Mouse (Mus musculus): ENCODE measurements at regions not wholly inside any gene's neighbourhood (a gene's known extent, or its start where the extent isn't known, plus 50 kb on each side); places are given as distances from the start of the nearest gene placed in this dataset.
"Not testable (repeated sequence)": the region's sequence is repeated elsewhere in the genome, so short reads cannot be mapped to it uniquely, and the experiment has no call there.

- no peak for DNase-seq (ENCODE audit: low spot score in 2 of 2)
Measured at GRCm38 (mm10) chr1:14109190-14109482, 1984.0 kb downstream of the 4930444P10Rik start.

GRCm38 (mm10) chr1:14108450-14109189 is 1984.5 kb downstream of the 4930444P10Rik start:
- no peak for DNase-seq (ENCODE audit: low spot score in 2 of 2)

- not testable (repeated sequence) for DNase-seq (ENCODE audit: low spot score in 2 of 2)
Measured at GRCm38 (mm10) chr1:14105521-14105920, 1987.6 kb downstream of the 4930444P10Rik start.

- no peak for DNase-seq (ENCODE audit: low spot score in 2 of 2)
Measured at GRCm38 (mm10) chr1:14104529-14104928, 1988.6 kb downstream of the 4930444P10Rik start.

DNA sequence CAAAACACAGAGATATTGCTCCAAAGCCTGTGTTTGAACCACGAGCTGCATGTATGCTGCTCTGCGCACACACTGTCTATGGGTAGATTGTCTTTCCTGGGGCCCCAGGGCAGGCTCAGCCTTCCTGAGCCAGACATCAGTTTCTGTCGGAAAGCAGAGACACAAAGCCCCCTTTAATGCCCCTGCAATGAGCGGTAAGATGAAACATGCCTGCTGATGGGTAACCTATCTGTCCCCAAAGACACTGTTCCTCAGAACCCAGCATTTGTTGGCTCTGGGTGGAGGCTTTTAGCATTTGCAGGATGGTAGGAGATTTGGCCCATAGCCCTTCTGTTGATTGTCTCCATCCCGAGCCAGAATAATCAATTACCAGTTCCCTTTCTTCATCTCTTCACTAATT is 1994.1 kb downstream of the 4930444P10Rik start:
- no peak for DNase-seq (ENCODE audit: low spot score in 2 of 2)

- DNase-seq (ENCODE audit: low spot score in 2 of 2), result no peak
Measured at GRCm38 (mm10) chr1:14097567-14098228, 1995.4 kb downstream of the 4930444P10Rik start.

DNA sequence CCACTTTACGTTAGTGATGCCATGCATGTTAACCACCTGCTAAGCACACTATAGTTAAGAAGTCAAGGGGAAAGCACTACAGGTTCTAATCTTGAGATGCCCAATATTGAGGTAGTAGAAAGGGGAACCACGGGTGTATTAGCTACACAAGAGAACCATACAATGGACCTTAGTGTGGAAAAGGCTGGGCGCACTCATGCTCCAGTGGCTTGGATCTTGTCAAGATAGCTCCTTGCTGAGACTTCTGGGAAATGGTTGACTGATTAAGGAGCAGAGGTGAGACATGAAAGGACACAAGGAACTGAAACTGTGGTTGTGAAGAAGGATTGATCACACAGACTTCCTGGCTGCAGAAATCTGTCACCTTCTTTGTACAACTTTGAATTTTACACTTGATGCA is 2028.3 kb downstream of the 4930444P10Rik start:
- DNase-seq (ENCODE audit: low spot score in 2 of 2), result no peak

DNA sequence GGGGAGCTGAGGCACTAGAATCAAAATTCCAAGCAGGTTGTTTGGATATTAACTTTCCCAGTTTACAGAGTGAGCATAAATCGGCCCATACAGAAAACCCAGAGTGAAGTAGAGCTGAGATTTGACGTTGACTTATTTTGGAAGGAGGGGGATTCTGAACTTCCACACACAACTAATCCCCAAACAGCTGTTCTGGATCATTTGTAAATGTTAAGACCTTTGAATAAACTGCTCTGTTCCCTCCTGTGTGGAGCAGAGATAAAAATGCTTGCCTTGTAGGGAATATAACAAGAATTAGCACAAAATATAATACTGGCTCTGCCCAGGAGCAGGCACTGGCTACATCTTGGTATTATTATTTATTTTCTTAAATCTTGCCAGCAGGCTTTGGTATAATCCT is 2057.0 kb downstream of the 4930444P10Rik start:
- DNase-seq (ENCODE audit: low spot score in 2 of 2), result no peak

DNA sequence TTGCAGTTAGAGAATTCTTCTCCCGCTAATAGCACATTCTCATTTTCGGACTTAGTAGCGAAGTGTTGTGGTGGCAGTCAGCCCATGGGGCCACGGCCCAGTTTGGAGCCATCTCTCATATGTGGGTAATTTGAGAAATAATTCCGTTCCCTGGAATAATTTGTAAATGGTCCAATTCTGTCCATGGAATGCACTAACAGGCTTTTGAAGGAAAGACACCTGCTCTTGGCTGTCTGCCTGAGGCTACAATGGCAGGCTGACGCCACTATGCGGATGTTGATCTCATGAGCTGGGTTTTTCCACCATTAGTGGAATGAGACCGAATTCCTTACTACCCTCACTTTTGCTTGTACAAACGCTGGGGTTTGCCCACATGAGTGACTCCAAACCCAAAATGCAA is 2081.6 kb downstream of the 4930444P10Rik start:
- no peak for DNase-seq (ENCODE audit: low spot score in 2 of 2)

- no peak for DNase-seq (ENCODE audit: low spot score in 2 of 2)
Measured at GRCm38 (mm10) chr1:14010789-14011188, 2082.3 kb downstream of the 4930444P10Rik start.

- no peak for DNase-seq (ENCODE audit: low spot score in 2 of 2)
Measured at GRCm38 (mm10) chr1:14002550-14002949, 2090.6 kb downstream of the 4930444P10Rik start.

DNA sequence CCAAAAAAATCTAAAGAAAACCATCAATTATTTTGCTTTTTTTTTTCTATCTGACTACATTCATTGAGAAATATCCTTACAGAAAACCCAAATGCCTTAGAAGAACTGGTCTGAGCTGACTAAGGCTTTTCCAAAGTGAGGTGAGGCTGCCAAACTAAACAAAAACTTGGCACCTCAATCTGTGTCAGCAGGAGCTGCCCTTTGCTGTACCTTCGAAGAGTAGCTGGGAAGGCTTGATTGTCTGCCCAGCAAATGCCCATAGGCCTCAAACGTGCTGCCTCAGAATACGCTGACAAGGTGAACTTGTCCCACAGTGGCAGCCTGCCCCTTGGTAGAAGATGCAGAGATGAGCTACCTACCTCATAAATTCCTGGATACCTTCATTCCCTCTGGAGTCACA is 2091.7 kb downstream of the 4930444P10Rik start:
- DNase-seq (ENCODE audit: low spot score in 2 of 2), result no peak

DNA sequence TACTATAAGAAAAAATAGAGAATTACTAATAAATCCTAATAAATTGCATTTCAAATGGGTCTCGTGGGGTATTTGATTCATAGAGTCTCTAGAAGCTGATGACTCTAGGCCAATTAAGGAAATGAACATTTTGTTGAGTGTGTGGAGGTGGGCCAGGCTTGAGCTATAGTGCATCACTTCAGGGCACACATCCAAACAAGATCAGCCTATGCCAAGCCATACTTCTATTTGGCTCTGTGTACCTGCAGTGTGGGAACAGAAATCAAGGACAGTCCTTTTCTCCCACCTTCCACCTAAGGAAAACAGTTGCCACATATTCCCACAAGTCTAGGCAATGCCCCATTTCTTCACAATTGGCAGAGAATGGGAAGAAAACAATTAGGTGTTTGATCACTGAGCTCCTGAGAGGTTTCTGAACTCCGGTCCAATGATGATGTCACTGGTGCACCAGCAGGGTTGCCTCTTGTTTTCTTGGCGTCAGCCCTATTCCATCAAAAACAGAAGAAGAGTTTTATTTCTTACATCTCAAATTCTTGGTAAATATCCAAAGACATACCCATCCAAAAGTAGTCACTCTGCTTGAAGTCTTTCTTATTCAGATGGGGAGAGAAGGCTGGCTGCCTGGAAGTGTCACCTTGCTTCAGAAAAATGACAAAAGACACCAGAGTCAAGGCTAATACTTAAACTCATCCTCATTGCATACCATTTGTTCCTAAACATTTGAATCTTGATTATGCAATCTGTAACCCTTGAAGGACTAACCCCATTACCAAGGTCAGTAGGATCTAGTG is 2092.3 kb downstream of the 4930444P10Rik start:
- no peak for DNase-seq (ENCODE audit: low spot score in 2 of 2)

DNA sequence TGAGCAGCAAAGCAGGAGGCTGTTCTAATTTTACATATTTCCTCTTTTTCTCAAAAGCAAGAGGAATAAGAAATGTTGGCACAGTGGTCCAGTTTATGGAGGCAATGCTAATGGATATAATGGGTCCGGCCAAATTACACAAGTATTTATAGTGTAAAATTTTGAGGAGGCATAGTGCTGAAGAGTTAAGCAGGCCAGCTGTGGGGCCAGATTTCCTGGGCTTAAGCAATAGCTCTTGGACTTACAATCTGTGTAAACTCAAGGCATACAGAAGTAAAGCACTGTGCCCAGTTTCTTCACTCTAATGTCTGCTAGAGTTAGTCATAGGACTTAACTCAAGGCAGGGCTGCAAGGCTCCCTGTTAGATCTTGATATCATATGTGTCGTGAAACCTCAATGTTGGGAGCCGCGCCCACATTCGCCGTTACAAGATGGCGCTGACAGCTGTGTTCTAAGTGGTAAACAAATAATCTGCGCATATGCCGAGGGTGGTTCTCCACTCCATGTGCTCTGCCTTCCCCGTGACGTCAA is 2094.9 kb downstream of the 4930444P10Rik start:
- DNase-seq (ENCODE audit: low spot score in 2 of 2), result no peak

GRCm38 (mm10) chr1:13993825-13994509 is 2099.2 kb downstream of the 4930444P10Rik start:
- no peak for DNase-seq (ENCODE audit: low spot score in 2 of 2)

GRCm38 (mm10) chr1:13992978-13993377 is 2100.1 kb downstream of the 4930444P10Rik start:
- no peak for DNase-seq (ENCODE audit: low spot score in 2 of 2)

GRCm38 (mm10) chr1:13989360-13989759 is 2103.8 kb downstream of the 4930444P10Rik start:
- no peak for DNase-seq (ENCODE audit: low spot score in 2 of 2)

GRCm38 (mm10) chr1:13984833-13985232 is 2108.3 kb downstream of the 4930444P10Rik start:
- DNase-seq (ENCODE audit: low spot score in 2 of 2), result no peak

DNA sequence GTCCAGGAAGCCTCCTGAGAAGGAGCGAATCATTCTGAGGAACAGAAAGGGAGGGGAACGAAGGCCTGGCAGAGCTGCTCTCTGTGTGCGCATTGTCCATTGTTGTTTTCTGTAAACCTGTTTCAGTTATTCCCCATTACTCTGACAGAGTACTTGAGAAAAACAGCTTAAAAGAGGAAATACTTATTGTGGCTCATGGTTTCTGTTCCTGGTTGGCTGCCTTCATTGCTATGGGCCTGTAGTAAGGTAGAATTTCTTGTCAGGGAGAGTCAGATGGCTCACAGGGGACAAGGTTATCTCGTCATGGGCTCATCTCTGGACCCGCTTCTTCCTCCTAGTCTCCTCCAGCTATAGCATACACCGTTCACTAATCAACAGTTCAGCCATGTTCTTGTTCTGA is 2112.9 kb downstream of the 4930444P10Rik start:
- DNase-seq (ENCODE audit: low spot score in 2 of 2), result no peak

GRCm38 (mm10) chr1:13978640-13979039 is 2114.5 kb downstream of the 4930444P10Rik start:
- no peak for DNase-seq (ENCODE audit: low spot score in 2 of 2)

DNA sequence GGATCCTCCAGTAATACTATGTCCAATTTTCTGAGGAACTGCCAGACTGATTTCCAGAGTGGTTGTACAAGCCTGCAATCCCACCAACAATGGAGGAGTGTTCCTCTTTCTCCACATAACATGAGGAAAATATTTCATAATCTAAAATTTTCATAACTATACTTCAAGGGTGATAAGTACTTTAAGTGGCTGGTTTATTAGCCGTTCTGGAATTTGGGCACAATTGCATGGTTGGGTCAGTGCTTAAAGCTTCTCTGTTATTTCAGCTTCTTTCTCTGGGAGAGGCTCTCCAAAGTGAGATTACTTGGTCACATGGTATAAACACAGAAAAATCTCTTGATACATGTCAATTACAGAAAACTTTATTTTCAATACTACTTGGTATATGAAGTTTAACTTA is 2115.9 kb downstream of the 4930444P10Rik start:
- no peak for DNase-seq (ENCODE audit: low spot score in 2 of 2)

GRCm38 (mm10) chr1:13949241-13949640 is 2143.9 kb downstream of the 4930444P10Rik start:
- no peak for DNase-seq (ENCODE audit: low spot score in 2 of 2)
